Mouse (Mus musculus): ENCODE data around the gene Hivep2.

DNA sequence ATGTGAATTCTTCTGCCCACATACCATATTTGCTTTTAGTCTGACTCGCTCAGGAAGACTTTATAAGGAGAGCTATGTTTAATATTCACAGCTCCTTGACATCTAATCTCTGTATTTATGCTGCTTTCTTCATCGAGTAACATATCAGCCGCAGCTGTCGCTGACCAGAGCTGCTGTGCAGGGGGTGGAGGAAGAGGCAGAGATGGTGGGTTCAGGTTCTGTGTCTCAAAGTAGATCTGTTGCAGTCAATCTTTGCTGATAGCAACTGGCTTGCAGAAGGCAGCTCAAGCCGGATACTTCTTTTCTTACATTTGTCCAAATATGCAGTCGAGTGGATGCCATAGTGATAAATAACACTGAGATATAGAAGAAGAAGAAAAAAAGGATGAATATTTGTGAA, 70.6 kb downstream of the Hivep2 start:
- TF ChIP-seq CTCF (IDR thresholded peaks at IDR 0.05; ENCODE audit: control insufficient read depth, insufficient read depth, low read length) (no peak), POLR2A (IDR thresholded peaks at IDR 0.05; ENCODE audit: borderline replicate concordance, control insufficient read depth, low read depth, low read length) (no peak)
